Mouse (Mus musculus) testis, adult 2 months (tissue): ENCODE measurements around the gene Ptprn. TPM values are rescaled to one million over a fixed set of nuclear protein-coding genes. Genes with fewer than 3 reads are reported as not detected.
"Not testable (repeated sequence)": the region's sequence is repeated elsewhere in the genome, so short reads cannot be mapped to it uniquely, and the experiment has no call there.

Experiments
- H3K27ac ChIP-seq: fragments of 200-500 bp; 2 replicates; pipeline ENCODE4 v1.5.1; 2012; ENCODE audit warnings: low read depth, low read length; ENCODE audit not compliant: control insufficient read depth, insufficient read depth
- H3K27me3 ChIP-seq: fragments of 200-500 bp; 2 replicates; pipeline ENCODE4 v1.6.1; 2012; ENCODE audit warnings: mild to moderate bottlenecking, low read length, moderate library complexity; ENCODE audit not compliant: control insufficient read depth, insufficient read depth
- H3K36me3 ChIP-seq: fragments of 200-500 bp; 2 replicates; pipeline ENCODE4 v1.6.1; 2012; ENCODE audit warnings: mild to moderate bottlenecking, low read length; ENCODE audit not compliant: control insufficient read depth, insufficient read depth
- H3K4me1 ChIP-seq: fragments of 200-500 bp; 2 replicates; pipeline ENCODE4 v1.6.1; 2012; ENCODE audit warnings: low read length; ENCODE audit not compliant: control insufficient read depth, insufficient read depth
- H3K4me3 ChIP-seq: fragments of 200-500 bp; 2 replicates; pipeline ENCODE4 v1.5.1; 2012; ENCODE audit warnings: low read depth, mild to moderate bottlenecking, low read length, moderate library complexity, mixed read lengths; ENCODE audit not compliant: control insufficient read depth
- CTCF ChIP-seq: fragments of 200-500 bp; IDR thresholded peaks from 2 replicates; pipeline ENCODE4 v1.5.1; 2012; ENCODE audit warnings: low read depth, mild to moderate bottlenecking, inconsistent platforms, low read length, moderate library complexity; ENCODE audit not compliant: control insufficient read depth, insufficient read depth, insufficient replicate concordance
- POLR2A ChIP-seq: fragments of 200-500 bp; IDR thresholded peaks from 2 replicates; pipeline ENCODE4 v1.6.1; 2012; ENCODE audit warnings: low read depth, mild to moderate bottlenecking, inconsistent platforms, low read length, moderate library complexity; ENCODE audit not compliant: control insufficient read depth
- polyA plus RNA-seq: library from polyadenylated mRNA; depleted of rRNA; stranded (reverse); fragments of >200 nt; gene quantifications from 2 replicates; pipeline ENCODE4 v1.2.3, GENCODE M21; 2012

The Ptprn gene
- polyA plus RNA-seq, 1 experiment: 0.41 TPM

DNA sequence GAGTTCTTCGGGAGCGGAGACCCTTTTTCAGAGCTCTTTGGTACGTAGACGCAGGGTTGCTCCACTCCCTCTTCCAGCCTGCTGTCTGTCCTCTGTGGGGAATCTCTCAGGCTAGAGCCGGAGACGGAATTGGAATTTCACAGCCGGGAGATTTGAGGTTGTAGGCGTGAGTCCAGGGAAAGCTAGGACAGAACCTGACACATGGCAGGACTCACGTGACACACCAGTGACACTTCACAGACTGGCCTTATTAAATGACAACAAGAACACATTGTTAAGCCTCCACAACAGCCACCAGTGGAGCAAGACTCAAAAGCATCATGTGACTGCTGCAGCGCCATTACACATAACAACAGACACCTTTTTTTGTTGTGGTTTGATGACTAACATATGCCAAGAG is 24.7 kb downstream of the Ptprn start:
- H3K27ac ChIP-seq: no peak overlapping the region

DNA sequence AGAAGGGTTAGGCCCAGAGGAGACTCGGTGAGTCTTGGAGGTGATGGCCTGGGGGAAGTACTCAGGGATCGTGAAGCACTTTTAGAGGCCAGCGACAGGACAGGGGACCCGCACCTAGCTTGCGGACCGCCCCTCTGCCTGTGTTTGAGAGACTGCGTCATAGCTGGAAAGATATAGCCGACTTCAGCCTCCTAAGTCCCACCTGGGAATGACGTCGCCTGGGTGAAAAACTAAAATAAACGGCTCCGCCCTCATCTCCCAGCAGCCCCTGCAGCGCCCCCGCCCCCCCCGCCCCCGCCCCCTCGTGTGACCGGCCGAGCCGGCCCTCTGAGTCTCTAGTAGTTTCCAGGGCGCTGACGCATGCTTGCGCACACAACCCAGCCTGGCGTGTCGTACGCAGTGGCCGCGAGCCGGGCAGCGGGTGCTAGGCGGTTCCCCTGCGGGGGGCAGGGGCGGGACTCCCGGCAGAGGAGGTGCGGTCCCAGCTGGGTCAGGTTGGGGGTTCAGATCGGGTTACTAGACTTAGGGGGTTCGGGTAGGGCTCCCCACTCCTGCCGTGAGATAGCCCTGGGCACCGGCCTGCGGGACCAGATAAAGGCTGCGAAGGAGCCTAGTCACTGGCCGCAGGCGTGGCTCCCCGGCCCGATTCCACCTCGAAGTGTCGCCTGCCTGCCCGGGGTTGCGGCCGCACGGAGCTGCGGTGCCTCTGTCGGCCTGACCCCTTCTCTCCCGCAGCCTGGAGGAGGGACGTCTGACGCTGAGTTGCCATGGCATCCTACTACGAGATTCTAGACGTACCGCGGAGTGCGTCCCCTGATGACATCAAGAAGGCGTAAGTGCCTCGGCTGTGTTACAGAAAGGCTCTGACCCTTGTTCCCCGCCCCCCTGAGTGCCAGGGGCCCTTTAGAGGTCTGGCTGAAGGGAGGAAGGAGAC is 27.9 kb downstream of the Ptprn start, which contains the start of gene Dnajb2:
TSS of gene Dnajb2 (plus strand) at position 290 of the 934 bp plus-strand sequence.
- TF ChIP-seq CTCF (no peak), POLR2A (peak; percentile 89)
- H3K27ac ChIP-seq: peak within 1 kb of the TSS; percentile 91
- no peaks in the 10 kb centered on the region for H3K27me3 ChIP-seq
- H3K36me3 ChIP-seq: peaks cover 2% of the 10 kb centered on the region
- H3K4me3 ChIP-seq: peak within 1 kb of the TSS; percentile 91
- H3K4me1 ChIP-seq: no peaks in the 10 kb centered on the region

More for the DNA sequence above, 24.7 kb downstream of the Ptprn start:
- Histone ChIP-seq H3K4me1 (no peaks in the 10 kb centered on the region), H3K36me3 (peaks cover 2% of the 10 kb centered on the region), H3K4me3 (no peak overlapping the region), H3K27me3 (no peaks in the 10 kb centered on the region)
- no peak for TF ChIP-seq POLR2A

DNA sequence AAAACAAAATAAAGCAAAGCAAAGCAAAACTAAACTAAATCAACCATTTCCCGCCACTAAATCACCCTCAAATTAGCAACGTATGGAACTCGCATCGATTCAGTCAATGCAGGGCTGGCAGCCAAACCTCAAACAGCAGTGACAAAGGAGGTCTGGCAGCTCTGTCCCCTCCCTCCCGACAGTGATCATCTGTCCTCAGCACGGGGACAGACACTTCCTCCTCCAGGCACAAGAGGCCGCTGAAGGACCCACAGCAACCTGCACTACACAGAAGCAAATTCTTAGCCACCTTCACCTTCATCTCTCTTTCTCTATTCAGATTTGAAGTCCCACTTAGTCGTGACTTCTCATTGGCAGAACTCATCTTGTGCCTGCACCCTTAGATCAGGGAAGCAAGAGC is 29.7 kb downstream of the Ptprn start:
- H3K27me3 ChIP-seq: no peaks in the 10 kb centered on the region
- H3K27ac ChIP-seq: no peak overlapping the region
- peak overlapping the region; percentile 81 for H3K4me3 ChIP-seq
- TF ChIP-seq CTCF (no peak), POLR2A (no peak; the same call in 1 of the 2 replicates)
- no peaks in the 10 kb centered on the region; the same call in 1 of the 2 replicates for H3K36me3 ChIP-seq
- H3K4me1 ChIP-seq: no peaks in the 10 kb centered on the region

DNA sequence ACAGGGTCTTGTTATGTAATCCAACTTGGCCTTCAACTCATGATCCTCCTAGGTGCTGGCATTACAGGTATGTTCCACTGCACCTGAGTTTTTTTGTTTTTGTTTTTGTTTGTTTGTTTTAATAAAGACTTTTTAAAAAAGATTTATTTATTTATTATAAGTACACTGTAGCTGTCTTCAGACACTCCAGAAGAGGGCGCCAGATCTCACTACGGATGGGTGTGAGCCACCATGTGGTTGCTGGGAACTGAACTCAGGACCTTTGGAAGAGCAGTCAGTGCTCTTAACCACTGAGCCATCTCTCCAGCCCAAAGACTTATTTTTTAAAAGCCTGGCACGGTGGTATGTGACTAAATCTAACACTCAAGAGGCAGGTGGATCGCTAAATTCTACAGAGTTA is 31.8 kb downstream of the Ptprn start:
- H3K4me1 ChIP-seq, H3K27me3 ChIP-seq, H3K27ac ChIP-seq, H3K36me3 ChIP-seq: not testable (repeated sequence)
- peak overlapping the region; percentile 14; the same call in 1 of the 2 replicates for H3K4me3 ChIP-seq

DNA sequence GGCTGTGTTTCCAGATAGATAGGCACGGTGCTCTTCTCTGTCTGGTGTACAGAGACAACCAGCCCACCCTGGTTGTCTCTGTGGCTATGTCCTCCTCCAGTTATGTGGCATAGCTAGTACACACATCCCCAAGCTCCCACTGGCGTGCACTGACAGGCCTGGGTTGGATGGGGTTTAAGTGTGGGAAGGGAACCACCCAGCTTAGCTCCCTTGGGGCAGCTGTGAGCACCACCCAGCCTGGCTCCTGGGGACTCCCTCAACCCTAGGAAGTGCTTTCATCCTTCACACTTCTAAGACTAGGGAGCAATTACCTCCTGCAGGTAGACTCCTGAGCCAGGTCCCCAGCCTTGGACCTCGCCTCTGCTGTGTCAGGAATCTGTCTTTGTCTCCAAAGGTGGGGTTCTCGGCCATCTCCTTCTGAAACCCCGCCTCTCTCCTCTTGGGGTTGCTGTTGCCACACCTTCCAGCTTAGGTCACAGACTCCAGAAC is 32.6 kb downstream of the Ptprn start, which contains the start of gene A630095N17Rik:
TSS of gene A630095N17Rik (minus strand) at position 439 of the 489 bp plus-strand sequence.
- Histone ChIP-seq H3K27me3 (no peaks in the 10 kb centered on the region), H3K27ac (peak within 1 kb of the TSS; percentile 36; the same call in 1 of the 2 replicates), H3K4me1 (no peaks in the 10 kb centered on the region), H3K36me3 (no peaks in the 10 kb centered on the region), H3K4me3 (peak within 1 kb of the TSS; percentile 71)
- no peak; the same call in 1 of the 2 replicates for TF ChIP-seq CTCF
- peak; percentile 58; the same call in 1 of the 2 replicates for TF ChIP-seq POLR2A

GRCm38 (mm10) chr1:75231224-75231623 is 33.1 kb downstream of the Ptprn start:
- TF ChIP-seq POLR2A (no peak), CTCF (no peak)
- Histone ChIP-seq H3K4me1 (no peaks in the 10 kb centered on the region), H3K4me3 (peak overlapping the region; percentile 71), H3K27me3 (no peaks in the 10 kb centered on the region), H3K27ac (no peak overlapping the region), H3K36me3 (no peaks in the 10 kb centered on the region)

- Histone ChIP-seq H3K36me3 (no peaks in the 10 kb centered on the region), H3K4me1 (no peaks in the 10 kb centered on the region), H3K4me3 (peak overlapping the region; percentile 71), H3K27me3 (no peaks in the 10 kb centered on the region), H3K27ac (no peak overlapping the region)
- no peak for TF ChIP-seq POLR2A
- no peak for TF ChIP-seq CTCF
Measured at GRCm38 (mm10) chr1:75230335-75230994, 33.8 kb downstream of the Ptprn start.
